Mouse (Mus musculus): Measurements from ENCODE around the gene Sobp.

Sobp gene

DNA sequence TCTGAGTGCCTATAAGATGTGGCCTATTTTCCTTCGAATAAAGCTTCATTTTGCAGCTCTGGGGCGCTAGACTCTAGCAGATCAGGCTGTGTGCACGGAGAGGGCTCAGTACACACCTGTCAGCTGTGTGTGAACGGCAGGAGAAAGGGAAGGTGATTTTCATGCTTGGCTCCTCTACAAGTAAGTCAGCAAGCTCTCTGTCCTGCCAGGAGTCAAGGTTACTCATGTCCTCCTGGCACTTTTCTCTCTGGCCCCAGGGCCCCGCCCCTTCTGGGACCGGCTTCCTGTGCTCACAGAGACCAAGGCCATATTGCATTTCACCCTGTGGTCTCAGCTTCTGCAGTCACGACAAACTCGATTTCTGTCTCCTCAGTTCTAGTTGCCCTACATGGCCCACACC lies 138.8 kb downstream of the Sobp start:
- no peak for DNase-seq (ENCODE audit: low spot score in 2 of 2)

DNA sequence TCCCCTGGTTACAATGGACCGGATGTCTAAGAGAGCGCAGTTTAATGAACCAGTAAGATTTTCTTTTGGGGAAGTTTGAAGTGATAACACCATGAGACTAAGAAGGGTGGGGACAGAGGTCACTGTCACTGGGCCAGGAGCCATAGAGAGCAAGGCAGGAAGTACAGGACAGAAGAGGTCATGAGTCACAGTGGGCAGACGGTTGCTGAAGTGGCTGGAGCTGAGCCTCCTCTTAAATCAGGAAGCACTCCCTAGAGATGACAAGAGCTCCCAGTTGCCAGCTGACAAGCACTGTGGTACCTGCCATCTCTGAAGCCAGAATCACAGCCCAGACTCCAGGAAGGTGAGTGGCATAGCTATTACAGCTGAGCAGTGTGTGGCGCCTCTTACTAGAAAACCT lies 139.5 kb downstream of the Sobp start:
- DNase-seq (ENCODE audit: low spot score in 2 of 2) = no peak

DNA sequence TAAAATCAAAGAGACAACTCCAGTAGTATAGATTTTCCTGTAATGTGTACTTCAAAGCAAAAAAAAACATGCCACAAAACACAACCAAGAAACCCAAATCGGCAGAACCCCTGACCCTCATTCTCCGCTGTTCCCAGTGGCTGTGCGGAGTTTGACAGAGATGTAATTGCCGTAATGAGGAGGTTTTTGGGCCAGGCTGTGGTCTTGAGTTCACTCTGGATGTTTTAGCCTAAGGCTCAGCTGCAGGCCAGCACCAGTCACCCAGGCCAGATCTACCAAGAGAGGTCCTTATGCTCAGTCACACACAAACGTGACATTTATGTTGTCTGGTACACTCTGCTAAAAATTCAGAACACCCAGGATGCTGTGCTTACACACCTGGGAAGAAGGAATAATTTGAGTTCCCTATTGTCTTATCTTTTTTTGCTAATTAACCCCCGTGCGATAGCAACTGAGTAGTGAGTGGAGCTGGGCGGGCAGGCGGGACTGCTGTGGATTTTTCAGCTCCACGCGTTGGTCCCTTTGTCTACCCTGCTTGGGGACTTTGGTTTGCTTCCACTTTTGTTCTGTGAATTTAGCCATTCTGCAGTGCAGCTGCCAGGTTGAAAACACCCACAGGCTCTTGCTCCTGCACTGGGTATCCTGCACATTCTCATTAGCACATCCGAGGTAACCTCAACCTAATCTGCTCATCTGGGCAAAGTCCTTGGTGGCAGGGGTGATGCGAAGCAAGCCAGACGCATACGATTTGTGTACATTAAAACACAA lies 140.7 kb downstream of the Sobp start:
- no peak for DNase-seq (ENCODE audit: low spot score in 2 of 2)

DNA sequence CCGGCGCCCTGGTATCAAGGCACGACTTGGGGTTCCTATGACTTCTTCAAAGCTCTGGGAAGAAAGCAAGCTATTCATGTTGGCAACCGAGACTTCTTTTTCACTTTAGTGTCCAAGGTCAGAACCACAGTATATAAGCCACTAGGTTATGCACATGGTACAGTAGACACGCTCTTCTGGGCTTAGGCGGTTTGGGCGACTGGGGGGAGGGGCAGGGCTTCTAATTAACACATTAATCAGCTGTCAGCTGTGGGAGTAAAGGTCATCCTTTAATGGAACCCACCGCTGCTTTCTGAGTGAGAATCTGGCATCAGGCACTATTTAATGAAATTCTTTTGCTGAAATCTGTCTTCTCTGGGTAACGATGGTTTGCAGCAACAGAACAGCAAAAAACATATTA lies 147.3 kb downstream of the Sobp start:
- no peak for DNase-seq (ENCODE audit: low spot score in 2 of 2)

DNA sequence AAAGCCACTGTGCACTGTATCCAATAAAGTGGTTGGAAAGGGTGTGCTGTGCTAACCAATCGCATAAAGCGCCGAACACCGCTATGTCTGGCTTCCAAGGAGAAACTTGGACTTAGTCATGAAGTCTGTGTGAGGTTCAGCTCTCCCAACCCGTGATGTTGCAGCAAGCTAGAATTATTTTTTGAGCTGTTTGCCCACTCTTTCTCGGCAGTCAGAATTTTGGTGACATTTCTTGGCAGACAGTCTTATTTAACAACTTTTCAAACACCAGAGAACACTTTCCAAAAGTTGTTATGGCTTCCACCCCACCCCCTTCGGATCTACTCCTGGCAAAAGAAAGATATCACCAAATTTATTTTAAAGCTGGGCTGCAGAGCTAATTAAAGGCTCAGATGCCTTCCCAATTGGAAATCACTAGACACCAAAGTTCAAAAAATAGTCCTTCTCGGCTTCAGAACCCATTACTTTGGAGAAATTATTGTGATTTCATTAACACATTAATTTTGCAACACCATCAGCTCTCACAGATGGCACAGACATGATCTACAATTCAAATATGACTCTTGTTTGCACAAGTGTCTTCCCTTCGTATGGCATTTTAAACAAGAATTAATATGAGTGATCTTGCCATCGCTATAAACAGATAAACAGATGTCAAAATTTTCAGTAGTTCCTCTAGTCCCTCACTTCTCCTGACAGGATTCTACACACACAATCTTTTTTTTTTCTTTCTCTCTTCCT lies 150.7 kb downstream of the Sobp start:
- no peak for DNase-seq (ENCODE audit: low spot score in 2 of 2)

DNA sequence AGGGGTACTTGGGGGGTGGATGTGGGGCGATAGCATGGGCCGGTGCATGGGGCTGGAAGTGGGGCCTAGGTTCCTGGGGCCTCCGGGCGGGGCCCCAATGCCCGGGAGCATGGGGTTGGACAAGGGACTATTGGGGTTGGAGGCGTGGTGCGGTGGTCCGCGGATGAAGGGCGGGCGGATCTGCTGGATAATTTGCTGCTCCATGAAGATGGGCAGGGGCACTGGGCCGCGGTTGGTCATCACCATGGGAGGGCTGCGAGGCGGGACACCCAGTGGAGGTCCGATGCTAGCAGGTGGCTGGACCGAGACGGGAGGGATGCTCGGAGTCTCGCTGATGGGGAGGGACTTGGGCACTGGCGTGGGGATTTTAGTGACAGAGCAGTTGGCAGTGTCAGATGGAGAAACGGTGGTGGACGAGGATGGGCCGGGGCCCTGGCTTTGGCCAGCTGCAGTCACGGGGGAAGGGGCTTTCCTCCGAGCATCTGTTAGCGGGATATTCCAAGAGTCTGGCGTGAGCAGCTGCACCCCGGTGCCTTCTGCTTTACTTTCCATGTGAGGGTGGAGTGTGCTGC lies 152.1 kb downstream of the Sobp start:
- no peak for DNase-seq (ENCODE audit: low spot score in 2 of 2)

DNA sequence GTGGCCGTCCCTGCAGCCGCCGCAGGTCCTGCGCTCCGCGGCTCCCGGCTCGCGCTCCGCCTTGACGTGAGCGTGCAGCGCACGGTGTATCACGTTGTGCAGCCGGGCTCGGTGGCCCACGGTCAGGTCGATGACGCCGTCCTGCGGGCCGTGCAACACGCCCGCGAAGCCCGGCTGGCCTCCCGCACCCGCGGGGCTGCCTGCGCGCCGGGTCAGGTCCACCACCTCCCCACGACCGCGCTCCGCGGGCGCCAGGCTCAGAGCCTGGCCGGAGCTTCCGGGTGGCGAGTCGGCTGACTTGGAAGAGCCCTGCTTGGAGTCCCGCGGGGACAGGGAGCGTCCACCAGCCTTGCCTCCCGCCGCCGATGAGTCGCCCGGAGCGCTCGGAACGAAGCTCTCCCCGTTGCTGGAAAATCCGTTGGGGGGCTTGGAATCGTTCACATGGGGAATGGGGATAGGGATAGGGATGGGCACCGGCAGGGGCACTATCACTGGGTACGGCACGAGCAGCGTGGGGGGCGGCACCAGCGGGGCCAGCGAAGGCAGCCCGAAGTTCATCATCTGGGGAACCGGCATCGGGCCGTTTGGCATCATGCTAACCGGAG lies 152.7 kb downstream of the Sobp start:
- DNase-seq (ENCODE audit: low spot score in 2 of 2) = no peak

DNA sequence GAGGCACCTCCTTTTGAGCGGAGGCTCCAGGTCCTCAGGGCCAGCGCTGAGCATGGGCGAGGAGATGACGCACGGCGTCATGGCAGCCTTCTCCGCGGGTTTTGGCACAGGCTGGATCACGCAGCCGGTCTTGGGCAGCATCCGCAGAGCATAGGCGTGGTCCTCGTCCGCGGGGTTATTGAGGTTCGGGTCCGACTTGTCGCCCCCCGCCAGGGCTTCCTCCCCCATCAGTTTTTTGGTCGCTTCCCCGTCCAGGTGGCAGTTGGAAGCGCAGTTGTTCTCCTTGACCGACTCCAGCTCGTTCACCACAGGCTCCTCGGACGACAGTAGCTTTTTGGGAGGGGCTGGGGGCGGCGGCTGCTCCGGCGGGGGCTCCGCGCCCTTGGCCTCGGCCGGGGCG lies 153.3 kb downstream of the Sobp start:
- no peak for DNase-seq (ENCODE audit: low spot score in 2 of 2)

DNA sequence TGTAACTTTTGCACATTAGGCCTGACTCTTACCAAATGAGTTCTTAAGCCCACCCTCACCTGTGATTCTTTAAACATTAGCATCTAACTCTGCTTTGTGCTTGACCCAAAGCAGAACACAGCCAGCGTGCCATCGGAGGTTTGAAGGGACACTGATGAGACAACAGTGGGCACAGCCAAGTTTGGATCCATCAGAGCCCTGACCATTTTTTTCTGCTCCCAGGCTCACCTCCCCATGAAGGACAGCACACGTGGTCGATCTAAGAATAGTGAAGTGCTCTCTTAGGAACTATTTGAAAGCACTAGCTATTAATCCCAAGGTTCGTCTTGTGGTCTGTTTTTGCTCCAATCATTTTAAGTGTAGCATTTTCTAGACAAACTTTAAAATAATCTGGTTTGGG lies 159.5 kb downstream of the Sobp start:
- no peak for DNase-seq (ENCODE audit: low spot score in 2 of 2)

DNA sequence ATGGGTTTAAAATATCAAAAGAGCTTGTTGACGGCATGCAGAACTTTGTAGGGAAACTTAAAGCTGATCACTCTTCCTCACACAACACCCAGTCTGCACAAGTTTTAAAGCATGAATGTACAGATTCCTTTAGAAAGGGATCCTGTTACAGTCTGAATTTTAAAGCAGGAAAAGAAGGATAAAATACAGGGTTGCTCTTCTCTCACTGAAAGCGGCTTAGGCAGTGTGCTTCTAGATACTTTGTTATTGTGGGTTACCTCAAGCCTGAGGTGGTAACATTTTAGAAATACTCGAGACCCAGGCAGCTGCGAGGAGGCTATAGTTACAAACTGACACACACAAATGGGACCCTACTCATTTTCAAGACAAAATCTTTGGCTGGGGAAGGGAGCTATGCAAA lies 160.0 kb downstream of the Sobp start:
- no peak for DNase-seq (ENCODE audit: low spot score in 2 of 2)

DNA sequence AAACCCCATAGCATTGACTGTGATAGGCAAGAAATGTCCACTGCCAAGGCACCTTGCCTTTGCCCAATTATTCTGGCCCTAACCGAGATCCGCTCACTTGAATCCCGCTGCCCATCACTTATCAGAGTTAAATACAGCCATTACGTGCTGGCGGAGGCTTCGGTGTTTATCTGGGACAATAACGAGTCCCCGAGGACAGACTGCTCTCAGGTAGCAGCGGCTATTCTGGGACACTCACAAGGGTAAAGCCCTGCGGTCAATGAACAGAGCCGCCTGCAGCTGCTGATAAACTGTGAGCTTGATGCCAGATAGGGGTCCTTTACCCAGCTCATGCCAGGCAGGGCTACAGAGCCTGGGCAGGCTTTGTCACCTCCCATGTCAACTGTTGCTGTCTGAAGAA lies 166.2 kb downstream of the Sobp start:
- DNase-seq (ENCODE audit: low spot score in 2 of 2) = no peak

DNA sequence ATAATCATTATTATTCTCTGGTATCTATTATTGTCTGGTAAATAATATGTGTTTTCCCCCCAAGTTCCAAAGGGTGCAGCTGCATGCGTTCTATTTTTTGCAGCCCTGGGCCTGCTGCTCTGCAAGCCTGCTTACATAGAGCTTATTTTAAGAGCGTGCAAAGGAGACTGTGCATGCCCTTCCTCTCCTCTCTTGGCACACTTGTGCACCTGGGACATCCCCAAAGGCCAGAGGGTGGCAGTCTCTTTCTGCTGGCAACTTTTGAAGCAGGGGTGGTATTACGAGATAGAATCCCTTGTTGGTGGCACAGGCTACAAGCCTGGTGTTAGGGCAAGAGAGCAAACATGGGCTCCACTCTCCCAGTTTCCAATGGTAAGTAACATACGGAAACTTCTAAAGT lies 167.8 kb downstream of the Sobp start:
- DNase-seq (ENCODE audit: low spot score in 2 of 2) = no peak

DNA sequence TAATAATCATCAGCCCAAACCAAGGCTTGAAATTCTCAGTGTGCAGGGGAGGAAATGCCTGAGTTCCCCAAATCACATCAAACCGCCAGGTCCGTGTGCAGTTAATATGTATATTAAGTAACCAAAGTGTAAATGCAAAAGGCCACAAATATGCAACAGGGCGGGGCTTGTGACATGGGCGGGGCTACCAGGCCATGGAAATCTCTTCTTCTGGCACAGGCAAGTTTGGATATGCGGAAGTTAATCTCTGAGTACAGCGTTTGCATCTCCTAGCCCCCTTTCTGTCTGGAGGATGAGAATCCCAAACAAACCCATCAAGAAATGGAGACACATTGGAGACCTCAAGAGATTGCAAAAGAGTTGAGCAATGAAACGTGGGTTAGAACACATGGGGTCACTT lies 168.7 kb downstream of the Sobp start:
- no peak for DNase-seq (ENCODE audit: low spot score in 2 of 2)

DNA sequence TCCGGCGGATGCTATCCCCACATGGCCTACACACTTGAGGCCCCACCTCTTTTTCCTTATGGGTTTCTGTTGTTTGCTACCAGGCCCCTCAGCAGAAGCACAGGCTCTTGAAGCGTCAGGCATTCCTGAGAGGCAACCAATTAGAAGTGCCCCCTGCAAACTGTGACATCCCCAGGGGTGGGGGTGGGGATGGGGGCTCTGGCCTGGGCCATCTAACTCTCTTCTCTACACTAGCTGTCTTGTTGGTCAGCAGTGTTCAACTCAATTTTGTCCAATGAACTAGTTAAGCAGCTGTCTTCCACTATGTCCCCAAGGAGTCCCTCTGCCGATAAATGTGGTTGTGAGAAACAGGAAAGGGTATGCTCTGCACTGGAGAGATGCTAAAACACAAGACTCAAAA lies 169.3 kb downstream of the Sobp start:
- DNase-seq (ENCODE audit: low spot score in 2 of 2) = no peak

DNA sequence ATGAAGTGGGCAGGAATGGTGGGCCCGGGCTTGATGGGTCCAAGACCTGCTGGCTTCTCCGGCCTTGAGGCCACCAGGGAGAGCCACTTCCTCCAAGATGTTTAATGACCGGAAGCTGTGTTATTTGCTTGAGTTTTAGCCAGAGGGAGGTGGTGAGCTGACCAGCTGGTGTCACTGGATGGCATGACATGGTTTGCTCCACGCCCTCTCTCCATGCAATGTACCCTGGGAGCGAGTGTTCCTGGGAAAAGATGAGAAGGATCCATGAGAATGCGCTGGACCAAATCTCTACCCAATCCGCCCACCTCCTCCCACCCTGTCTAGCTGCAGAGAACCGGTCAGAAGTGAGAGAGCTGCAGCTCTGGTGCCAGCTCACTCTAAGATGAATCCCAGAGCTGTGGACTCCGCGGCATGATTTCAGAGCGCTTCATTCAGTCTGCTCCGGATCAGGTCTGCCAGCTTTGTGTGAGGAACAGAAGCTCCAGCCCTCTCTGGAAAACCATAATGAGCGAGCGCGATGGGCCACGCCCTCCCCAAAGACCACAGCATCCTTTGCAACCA lies 170.1 kb downstream of the Sobp start:
- no peak for DNase-seq (ENCODE audit: low spot score in 2 of 2)

DNA sequence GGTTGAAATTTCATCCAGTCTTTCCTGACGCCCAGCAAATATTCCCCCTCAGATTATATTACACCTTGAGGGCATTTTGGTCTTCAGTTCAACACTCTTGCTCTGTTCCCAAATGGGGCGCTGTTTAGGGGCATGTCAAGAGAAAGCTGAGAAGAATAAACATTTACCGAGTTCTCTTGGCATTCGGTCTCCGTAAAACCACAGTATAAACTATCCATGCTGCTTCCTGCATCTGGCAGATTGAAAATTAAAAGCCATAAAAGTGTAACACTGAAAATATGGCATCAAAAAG lies 170.9 kb downstream of the Sobp start:
- no peak for DNase-seq (ENCODE audit: low spot score in 2 of 2)

DNA sequence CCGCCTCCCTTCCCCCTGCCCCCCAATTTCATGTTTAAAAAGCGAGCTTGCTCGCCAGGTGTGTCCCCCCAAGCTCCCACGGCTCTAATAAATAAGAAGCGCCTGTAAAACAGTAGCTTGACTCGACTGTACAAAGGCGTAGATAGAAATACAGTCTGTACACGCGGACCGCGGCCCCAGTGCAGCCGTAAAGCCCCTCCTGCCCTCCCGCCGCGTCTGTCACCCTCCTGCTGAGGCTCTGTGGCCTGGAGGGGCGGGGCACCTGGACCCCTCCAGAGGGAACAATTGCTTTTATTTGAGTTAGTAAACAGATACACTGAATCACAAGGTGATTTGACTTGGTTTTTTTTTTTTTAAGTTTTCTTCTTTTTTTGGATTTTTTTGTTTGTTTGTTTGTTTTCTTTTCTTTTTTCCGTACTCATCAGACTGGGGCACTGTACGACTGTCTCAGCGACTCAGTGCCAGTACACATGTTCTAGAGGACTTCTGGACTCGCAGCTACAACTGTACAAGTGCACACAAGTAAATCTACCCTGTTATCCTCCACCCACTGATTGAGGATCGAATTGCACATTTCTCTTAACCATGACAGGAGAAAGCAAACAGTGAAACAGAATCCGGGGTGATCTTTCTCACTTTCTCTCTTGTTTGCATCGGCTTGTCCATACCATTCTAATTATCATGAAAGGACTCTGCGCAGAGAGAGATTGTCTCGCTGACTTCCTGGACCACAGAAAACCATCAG lies 171.4 kb downstream of the Sobp start:
- DNase-seq (ENCODE audit: low spot score in 2 of 2) = no peak

DNA sequence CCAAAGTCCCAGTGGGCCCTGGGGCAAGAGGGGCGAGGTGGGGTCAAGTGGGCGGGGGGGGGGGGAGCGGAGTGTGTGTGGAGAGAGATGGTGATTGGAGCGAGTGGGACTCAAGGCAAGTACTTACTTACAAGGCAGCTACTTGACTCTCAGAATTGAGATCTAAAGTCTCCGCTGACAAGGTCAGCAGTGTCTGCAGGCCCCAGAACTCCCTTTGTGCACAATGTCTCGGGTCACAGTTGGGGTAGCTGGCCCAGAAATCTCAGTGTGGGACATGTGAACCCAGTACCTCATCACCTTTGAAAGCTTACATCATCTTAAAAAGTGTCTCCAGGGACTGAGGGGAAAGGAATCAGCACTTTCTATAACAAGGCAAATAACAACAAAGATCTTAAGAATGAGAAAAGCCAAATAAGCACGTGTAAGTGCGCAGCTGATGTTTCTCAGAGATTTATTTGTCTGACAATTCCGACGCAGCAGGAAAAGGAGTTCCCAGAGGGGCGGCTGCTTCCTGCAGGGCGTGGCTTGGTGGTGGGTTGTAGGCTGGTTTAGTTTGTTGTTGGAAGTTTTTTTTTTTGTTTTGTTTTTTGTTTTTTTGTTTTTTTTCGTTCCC lies 172.2 kb downstream of the Sobp start:
- no peak for DNase-seq (ENCODE audit: low spot score in 2 of 2)

DNA sequence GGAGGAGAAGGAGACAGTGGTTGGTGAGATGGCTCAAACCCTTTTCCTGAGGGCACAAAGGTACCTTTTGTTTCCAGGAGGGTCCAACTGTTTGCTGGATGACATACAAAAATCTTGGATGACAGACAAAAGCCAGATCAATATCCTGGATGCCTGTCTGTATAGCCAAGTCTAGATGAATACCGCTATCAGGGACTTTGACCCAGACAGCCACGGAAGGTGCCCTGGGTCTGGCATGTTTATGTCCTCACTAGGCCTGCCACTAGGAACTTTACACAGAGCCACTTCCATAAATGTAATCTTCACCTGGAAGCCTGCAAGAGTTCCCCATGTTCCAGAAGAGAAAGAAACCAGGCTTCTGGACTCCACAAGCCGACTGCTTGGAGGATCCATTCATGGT lies 172.9 kb downstream of the Sobp start:
- DNase-seq (ENCODE audit: low spot score in 2 of 2) = no peak

DNA sequence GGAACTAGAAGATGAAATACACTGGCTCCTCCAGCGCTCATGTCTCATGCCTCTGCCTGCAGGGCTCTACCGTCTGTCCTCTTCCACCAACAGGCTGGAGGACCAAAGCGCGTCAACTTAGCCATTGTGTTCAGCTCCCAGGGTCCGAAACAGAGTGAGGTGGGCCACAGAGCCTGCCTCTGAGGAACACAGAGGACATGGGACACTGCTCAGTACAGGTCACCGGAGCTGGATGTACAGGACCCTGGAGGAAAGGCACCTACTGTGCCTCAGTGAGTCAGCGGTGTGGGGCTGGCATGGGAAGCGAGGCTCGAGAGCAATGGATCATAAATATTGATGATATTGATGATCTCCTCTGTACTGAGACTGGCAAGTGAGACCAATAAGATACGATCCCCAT lies 175.0 kb downstream of the Sobp start:
- no peak for DNase-seq (ENCODE audit: low spot score in 2 of 2)

DNA sequence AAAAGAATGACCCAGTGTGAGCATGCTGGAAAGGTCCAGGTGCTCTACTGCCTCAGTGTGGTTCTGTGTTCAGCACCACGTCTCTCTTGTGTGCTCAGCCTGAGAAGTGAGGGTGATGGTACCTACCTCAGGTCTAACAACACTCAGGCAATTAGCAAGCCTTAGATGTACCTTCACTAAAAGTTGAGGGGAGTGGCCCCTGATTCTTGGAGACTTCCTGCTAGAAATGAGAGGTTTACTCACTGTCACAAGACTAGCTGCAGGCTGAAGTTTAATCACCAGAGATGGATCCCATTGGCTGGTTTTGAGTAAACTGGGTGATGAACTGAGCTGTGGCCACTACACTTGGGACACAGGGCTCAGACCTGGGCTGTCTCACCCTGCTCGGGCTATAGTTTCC lies 177.1 kb downstream of the Sobp start:
- DNase-seq (ENCODE audit: low spot score in 2 of 2) = no peak

DNA sequence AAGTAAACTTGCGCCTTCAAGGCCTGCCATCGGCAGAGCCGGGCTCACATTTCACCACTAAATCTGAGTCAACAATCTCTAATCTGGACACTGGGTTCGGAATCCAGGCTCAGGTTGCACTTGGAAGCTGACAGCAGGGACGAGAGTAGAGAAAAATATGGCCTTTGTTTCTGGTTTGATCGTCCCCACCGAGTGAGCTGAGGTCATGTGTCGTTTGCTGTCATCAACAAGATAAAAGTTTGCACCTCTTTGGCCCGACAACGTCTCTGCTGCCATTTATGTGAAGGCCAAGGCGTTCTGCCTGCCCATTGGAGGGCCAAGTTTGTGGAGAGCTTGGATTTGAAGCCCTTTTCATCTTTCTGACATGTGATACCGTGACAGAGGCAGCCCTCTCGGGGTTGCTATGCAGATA lies 178.8 kb downstream of the Sobp start:
- DNase-seq (ENCODE audit: low spot score in 2 of 2) = no peak

Data from frontal cortex, postnatal 14 days (tissue).